Mouse (Mus musculus): ENCODE data around the gene 5031439G07Rik. TPM values are rescaled to one million over a fixed set of nuclear protein-coding genes. Genes with fewer than 3 reads are reported as not detected.

5031439G07Rik gene
- total and polyA plus RNA-seq, 3 experiments = 13.1 to 36.1 (median 28.9) TPM

DNA sequence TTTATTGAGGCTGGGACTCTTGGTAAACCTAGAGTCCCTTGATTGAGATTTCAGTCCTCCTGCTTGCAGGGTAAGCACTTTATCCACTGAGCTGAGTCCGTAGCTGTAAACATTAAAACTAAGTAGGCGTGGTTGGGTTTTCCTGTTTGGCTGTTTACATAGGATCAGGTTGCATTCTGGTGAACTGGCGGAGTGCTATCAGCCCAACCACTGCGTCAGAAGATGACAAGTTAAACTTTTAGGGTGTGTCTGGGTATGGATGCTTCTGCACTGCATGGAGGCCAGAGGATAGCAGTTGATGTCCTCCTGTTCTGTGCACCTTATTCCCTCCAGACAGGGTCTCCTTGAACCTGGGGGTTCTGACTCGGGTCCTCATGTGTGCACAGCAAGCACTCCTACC lies 56.0 kb downstream of the 5031439G07Rik start:
- Histone ChIP-seq H3K79me2 (replicated peaks; ENCODE audit: control insufficient read depth, insufficient read depth, low read length) (no peaks in the 10 kb centered on the region; the same call in none of the 2 replicates), H3K36me3 (ENCODE audit: control insufficient read depth, insufficient read depth, low read length) (no peaks in the 10 kb centered on the region), H3K9ac (ENCODE audit: low read depth, low read length) (no peak overlapping the region), H3K27me3 (ENCODE audit: control insufficient read depth, insufficient read depth, low read length) (no peaks in the 10 kb centered on the region), H3K4me3 (no peak overlapping the region), H3K4me1 (ENCODE audit: control insufficient read depth, insufficient read depth, low read length) (no peaks in the 10 kb centered on the region), H3K27ac (no peak overlapping the region)
- DNase-seq = no peak
- intact Hi-C loops (cut with DNase I) = no loop called here
- WGBS = 72% methylated on average over 5 of the region's 5 CpGs
- no peak for TF ChIP-seq EP300 (IDR thresholded peaks at IDR 0.05; ENCODE audit: insufficient read depth, low read depth, low read length)
- no peak for TF ChIP-seq POLR2A (IDR thresholded peaks at IDR 0.05; ENCODE audit: insufficient read depth, low read depth, low read length)
- no peak for TF ChIP-seq CTCF (IDR thresholded peaks at IDR 0.05)

- DNase-seq = no peak
- Histone ChIP-seq H3K4me1 (ENCODE audit: control insufficient read depth, insufficient read depth, low read length) (peaks cover 7% of the 10 kb centered on the region), H3K27ac (no peak overlapping the region), H3K4me3 (no peak overlapping the region), H3K27me3 (ENCODE audit: control insufficient read depth, insufficient read depth, low read length) (no peaks in the 10 kb centered on the region), H3K79me2 (replicated peaks; ENCODE audit: control insufficient read depth, insufficient read depth, low read length) (peaks cover 2% of the 10 kb centered on the region), H3K36me3 (ENCODE audit: control insufficient read depth, insufficient read depth, low read length) (peaks cover 11% of the 10 kb centered on the region), H3K9ac (ENCODE audit: low read depth, low read length) (no peak overlapping the region)
- TF ChIP-seq CTCF (IDR thresholded peaks at IDR 0.05) (peak; percentile 28; the same call in 1 of the 2 replicates), POLR2A (IDR thresholded peaks at IDR 0.05; ENCODE audit: insufficient read depth, low read depth, low read length) (no peak)
- WGBS = 60% methylated on average over 1 of the region's 1 CpGs
- intact Hi-C loops (cut with DNase I) = loop anchor here (2.0 to 5.0 kb wide), 2 partner anchors 71 to 168 kb away; no protein-coding TSS in a partner anchor
These were observed 62.8 kb downstream of the 5031439G07Rik start for GRCm38 (mm10) chr15:84925495-84926018.

DNA sequence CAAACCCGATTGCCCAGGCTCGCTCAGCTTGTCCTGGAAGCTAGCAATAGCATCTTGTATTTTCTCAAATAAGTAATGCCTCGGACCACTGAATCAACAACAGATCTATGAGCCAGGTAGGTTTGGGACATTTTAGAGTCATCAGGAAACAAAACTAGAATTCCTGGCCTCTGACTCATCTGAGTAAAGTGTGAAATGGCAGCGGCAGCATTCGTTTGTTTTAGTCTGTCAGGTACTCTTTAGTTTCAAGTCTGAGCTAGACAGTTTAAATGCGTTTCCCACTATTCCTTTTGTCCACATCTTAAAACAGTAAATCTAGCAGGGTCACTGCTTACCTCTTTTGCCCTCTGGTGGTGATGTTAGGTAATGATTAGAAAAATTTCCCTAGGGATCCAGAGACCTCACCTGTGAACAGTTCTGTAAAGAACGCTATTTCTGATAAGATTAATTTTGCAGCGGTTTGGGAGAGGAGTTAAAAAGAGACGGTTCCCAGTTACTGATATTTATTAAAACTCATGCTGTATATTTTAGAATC lies 63.5 kb downstream of the 5031439G07Rik start:
- WGBS = 8% methylated on average over 9 of the region's 9 CpGs
- H3K36me3 ChIP-seq (ENCODE audit: control insufficient read depth, insufficient read depth, low read length) = peaks cover 11% of the 10 kb centered on the region
- no peak overlapping the region for H3K27ac ChIP-seq
- DNase-seq = no peak
- 0 out of 2 replicates have a peak overlapping the region, but pooled peaks have one; percentile 16 for H3K9ac ChIP-seq (ENCODE audit: low read depth, low read length)
- intact Hi-C loops (cut with DNase I) = loop anchor here (2.0 to 5.0 kb wide), 3 partner anchors 72 to 253 kb away; no protein-coding TSS in a partner anchor
- TF ChIP-seq CTCF (IDR thresholded peaks at IDR 0.05) = peak; percentile 94; the same call in 1 of the 2 replicates
- TF ChIP-seq EP300 (IDR thresholded peaks at IDR 0.05; ENCODE audit: insufficient read depth, low read depth, low read length) = no peak
- TF ChIP-seq POLR2A (IDR thresholded peaks at IDR 0.05; ENCODE audit: insufficient read depth, low read depth, low read length) = no peak
- H3K79me2 ChIP-seq (replicated peaks; ENCODE audit: control insufficient read depth, insufficient read depth, low read length) = peaks cover 2% of the 10 kb centered on the region
- peak overlapping the region; percentile 91; the same call in 1 of the 2 replicates for H3K4me3 ChIP-seq
- peaks cover 7% of the 10 kb centered on the region for H3K4me1 ChIP-seq (ENCODE audit: control insufficient read depth, insufficient read depth, low read length)
- no peaks in the 10 kb centered on the region for H3K27me3 ChIP-seq (ENCODE audit: control insufficient read depth, insufficient read depth, low read length)

GRCm38 (mm10) chr15:84923508-84924181 lies 64.7 kb downstream of the 5031439G07Rik start:
- TF ChIP-seq EP300 (IDR thresholded peaks at IDR 0.05; ENCODE audit: insufficient read depth, low read depth, low read length) (no peak), POLR2A (IDR thresholded peaks at IDR 0.05; ENCODE audit: insufficient read depth, low read depth, low read length) (no peak), CTCF (IDR thresholded peaks at IDR 0.05) (no peak)
- peak overlapping the region; percentile 91 for H3K27ac ChIP-seq
- under 1% methylated on average over 59 of the region's 68 CpGs for WGBS
- peaks cover 11% of the 10 kb centered on the region for H3K36me3 ChIP-seq (ENCODE audit: control insufficient read depth, insufficient read depth, low read length)
- H3K27me3 ChIP-seq (ENCODE audit: control insufficient read depth, insufficient read depth, low read length) = no peaks in the 10 kb centered on the region
- intact Hi-C loops (cut with DNase I) = loop anchor here (2.0 to 5.0 kb wide), 4 partner anchors 63 to 251 kb away; partner anchors contain the start of gene Phf21b
- no peak for DNase-seq
- peaks cover 2% of the 10 kb centered on the region for H3K79me2 ChIP-seq (replicated peaks; ENCODE audit: control insufficient read depth, insufficient read depth, low read length)
- H3K9ac ChIP-seq (ENCODE audit: low read depth, low read length) = peak overlapping the region; percentile 94
- H3K4me3 ChIP-seq = peak overlapping the region; percentile 91
- peaks cover 7% of the 10 kb centered on the region for H3K4me1 ChIP-seq (ENCODE audit: control insufficient read depth, insufficient read depth, low read length)

DNA sequence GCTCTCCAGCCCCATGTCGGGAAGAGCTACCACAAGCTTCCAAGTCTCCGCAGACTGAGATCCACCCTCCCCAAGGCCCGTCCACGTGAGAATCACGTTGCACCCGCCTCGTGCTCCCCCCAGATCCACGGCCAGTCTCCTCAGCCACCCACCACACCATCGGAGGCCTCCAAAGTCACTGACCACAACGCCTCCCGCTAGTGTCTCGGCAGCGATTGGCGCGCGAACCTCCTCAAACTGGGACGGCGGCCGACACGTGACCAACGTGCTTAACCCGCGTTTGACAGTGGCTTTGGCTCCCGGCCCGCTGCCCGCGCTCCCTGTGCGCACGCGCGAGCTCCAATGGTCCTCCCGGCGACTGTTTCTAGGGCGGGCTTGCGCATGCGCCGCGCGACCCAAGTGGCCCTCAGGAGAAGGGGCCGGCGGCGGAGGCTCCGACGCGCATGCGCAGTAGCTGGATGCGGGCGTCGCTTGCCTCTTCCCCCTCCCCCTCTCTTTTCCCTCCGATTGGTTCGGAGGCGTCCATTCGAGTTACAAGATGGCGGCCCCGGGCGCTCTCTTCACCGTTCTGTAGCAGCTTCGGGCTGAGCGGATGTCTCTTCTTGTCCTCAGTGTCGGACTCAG lies 65.4 kb downstream of the 5031439G07Rik start, which contains the start of gene Nup50:
Nup50 (plus strand) TSS at position 528 of the 624 bp plus-strand sequence.
- Histone ChIP-seq H3K36me3 (ENCODE audit: control insufficient read depth, insufficient read depth, low read length) (peaks cover 11% of the 10 kb centered on the region), H3K79me2 (replicated peaks; ENCODE audit: control insufficient read depth, insufficient read depth, low read length) (peaks cover 2% of the 10 kb centered on the region), H3K4me3 (peak within 1 kb of the TSS; percentile 91), H3K27me3 (ENCODE audit: control insufficient read depth, insufficient read depth, low read length) (no peaks in the 10 kb centered on the region), H3K27ac (peak within 1 kb of the TSS; percentile 91), H3K9ac (ENCODE audit: low read depth, low read length) (peak within 1 kb of the TSS; percentile 94), H3K4me1 (ENCODE audit: control insufficient read depth, insufficient read depth, low read length) (peaks cover 7% of the 10 kb centered on the region)
- TF ChIP-seq POLR2A (IDR thresholded peaks at IDR 0.05; ENCODE audit: insufficient read depth, low read depth, low read length) = peak; percentile 72
- TF ChIP-seq EP300 (IDR thresholded peaks at IDR 0.05; ENCODE audit: insufficient read depth, low read depth, low read length) = 0 out of 2 replicates have a peak, but pooled peaks have one; percentile 50
- TF ChIP-seq CTCF (IDR thresholded peaks at IDR 0.05) = no peak
- peak; percentile 100 for DNase-seq
- WGBS = under 1% methylated on average over 59 of the region's 60 CpGs
- intact Hi-C loops (cut with DNase I) = loop anchor here (2.0 to 5.0 kb wide), 3 partner anchors 64 to 251 kb away; partner anchors contain the start of gene Phf21b
